Mouse (Mus musculus) testis, postnatal 10 days (tissue): ENCODE measurements around the gene Gse1.
"Not testable (repeated sequence)": the region's sequence is repeated elsewhere in the genome, so short reads cannot be mapped to it uniquely, and the experiment has no call there.

ENCODE experiments used
- DNase-seq: peaks from one replicate; pipeline ENCODE4 v3.0.0; 2021; ENCODE audit warnings: low spot score

Gse1 gene

DNA sequence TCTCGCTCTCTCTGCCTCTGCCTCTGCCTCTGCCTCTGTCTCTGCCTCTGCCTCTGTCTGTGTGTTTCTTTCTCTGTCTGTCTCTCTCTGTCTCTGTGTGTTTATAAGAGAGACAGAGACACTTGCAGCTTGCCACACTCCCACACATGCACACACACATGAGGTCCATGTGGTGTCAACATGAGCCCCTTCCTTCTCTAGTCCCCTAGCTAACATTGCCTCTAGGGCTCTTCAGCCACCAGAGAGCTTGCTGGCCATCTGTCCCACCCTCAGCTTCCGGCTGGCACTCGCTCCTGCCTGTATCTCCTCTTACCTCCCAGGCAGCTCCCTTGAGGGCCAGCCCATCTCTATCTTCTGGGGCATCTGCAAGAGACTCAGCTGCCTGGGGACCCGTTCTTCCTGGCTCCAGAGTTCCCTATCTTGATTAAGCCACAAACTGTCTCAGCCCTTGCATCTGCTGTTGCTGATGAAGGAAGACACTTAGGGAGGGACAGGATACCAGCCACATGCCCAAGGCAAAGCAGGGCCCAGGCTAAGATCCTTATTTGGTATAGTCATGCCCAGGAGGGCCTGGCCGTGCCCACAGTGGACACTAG lies 97.0 kb downstream of the Gse1 start:
- DNase-seq: no peak

DNA sequence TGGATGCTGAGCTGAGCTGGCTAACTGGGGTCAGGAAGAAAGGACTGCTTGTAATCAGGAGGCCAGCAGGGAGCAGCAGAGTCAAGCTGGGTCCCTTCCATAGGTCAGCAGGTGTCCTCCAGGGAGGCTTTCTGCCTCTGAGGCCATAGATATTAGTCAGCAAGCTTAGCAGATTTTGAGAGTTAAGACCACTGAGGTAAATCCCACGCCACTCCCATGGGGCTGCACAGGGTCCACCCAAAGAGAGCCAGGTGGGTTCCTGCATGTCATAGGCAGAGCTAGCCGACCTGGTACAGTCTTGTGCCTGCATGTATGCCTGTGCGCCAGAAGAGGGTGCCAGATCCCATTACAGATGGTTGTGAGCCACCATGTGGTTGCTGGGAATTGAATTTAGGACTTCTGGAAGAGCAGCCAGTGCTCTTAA lies 98.9 kb downstream of the Gse1 start:
- DNase-seq: peak; percentile 77

- DNase-seq: no peak
These were observed 100.2 kb downstream of the Gse1 start for GRCm38 (mm10) chr8:120328361-120329022.

- DNase-seq: peak; percentile 71
These were observed 100.9 kb downstream of the Gse1 start for GRCm38 (mm10) chr8:120329030-120329748.

DNA sequence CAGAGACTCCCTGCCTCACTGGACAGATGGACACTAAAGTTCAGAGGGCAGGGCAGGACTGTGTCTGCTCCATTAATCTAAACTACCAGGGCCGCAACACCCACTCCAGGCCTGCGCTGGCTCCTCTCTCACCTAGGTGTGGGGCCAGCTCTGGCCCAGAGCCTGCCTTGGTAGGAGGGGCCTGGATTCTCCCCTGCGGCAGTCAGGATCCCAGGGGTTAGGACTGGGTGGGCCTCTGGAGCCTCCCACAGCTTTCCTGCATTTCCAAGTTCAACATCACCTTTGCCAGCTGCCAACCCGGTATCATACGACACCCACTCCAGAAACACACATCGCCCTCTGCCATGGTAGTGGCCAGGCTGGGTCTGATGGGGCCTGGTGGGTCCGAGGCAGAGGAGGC lies 102.8 kb downstream of the Gse1 start:
- DNase-seq: no peak

- DNase-seq: peak; percentile 82
These were observed 104.3 kb downstream of the Gse1 start for GRCm38 (mm10) chr8:120332379-120333229.

- DNase-seq: no peak
These were observed 105.4 kb downstream of the Gse1 start for GRCm38 (mm10) chr8:120333681-120334080.

- DNase-seq: not testable (repeated sequence)
These were observed 106.0 kb downstream of the Gse1 start for GRCm38 (mm10) chr8:120334261-120334660.

- peak; percentile 70 for DNase-seq
These were observed 106.6 kb downstream of the Gse1 start for GRCm38 (mm10) chr8:120334878-120335261.

- no peak for DNase-seq
These were observed 107.2 kb downstream of the Gse1 start for GRCm38 (mm10) chr8:120335262-120336086.

- no peak for DNase-seq
These were observed 107.8 kb downstream of the Gse1 start for GRCm38 (mm10) chr8:120336087-120336380.

DNA sequence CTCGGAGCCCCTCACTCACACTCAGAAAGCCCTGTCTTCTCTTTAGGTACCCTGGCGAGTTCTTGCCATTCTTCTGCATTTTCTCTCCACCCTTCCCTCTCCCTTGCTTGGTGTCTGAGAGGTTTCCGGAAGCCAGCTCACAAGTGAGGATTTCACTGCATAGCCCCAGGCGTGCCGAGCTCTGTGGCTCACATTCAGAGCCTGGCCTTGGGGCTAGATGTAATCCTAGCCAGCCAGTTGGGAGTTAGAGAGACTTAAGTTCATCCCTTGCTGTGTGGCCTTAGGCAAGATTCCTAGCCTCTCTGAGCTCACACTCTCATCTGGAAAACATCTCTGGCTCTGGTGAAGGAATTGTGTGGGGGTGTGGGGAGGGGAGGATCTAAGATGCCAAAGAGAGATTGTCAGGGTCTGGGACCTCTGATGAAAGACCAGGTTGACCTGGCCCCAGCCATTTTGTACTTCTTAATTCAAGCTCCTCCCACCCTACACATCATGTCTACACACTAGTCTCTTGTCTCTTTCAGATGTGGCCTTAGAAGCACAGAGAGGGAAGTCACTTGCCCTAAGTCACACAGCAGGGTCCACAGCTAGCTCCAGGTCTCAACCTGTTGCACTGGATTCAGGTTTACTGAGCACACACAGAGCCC lies 108.8 kb downstream of the Gse1 start:
- DNase-seq: no peak

GRCm38 (mm10) chr8:120337627-120338026 lies 109.4 kb downstream of the Gse1 start:
- DNase-seq: no peak

- DNase-seq: no peak
These were observed 110.4 kb downstream of the Gse1 start for GRCm38 (mm10) chr8:120338678-120339077.

- peak; percentile 72 for DNase-seq
These were observed 111.5 kb downstream of the Gse1 start for GRCm38 (mm10) chr8:120339743-120340142.

- no peak for DNase-seq
These were observed 112.9 kb downstream of the Gse1 start for GRCm38 (mm10) chr8:120341124-120341523.

DNA sequence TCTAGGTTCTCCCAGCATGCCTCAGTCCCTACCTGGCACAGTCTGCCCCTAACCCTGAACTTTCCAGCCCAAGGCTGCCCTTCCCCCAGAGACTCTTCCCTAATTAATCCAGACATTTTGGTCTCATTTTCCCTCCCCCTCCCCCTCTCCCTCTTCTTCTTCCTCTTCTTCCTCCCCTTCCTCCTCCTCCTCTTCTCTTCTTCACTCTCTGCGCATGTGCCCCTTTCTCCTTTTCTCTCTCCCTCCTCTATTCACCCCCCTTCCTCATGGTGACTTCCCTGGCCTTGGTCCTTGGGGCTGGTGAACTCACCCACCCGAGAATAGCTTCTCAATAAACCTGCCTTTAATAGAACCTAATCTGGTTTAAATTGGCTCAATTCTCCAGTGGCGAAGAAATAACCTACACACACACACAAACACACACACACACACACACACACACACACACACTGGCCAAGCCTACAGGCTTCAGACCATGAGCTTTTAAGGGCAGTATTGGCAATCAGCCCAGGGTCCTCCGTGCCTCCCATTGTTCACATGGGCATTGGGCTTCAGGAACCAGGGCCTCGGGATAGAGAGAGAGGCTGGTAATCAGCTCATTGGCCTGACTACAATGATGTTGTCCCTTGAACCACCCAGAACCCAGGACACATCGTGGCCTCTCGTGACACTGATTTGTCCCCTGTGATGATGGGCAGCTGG lies 114.7 kb downstream of the Gse1 start:
- DNase-seq: no peak

DNA sequence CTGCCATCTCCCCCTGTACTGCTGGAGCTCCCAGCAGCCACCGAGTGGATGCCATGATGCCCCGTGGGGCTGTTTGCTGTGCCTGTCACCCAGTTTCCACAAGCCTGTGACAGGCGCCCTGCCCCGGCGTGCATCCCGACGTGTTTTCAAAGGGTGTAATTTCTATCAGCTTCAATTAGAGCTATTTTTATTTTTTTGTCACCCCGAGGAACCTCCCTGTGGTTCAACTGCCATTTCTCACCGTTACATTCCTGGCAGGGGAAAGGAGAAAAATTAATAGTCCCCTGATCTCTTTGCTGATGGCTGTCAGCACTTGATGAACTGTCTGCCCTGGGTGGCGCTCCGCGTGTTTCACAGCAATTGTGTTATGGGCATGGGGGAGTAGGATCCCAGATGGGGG lies 115.3 kb downstream of the Gse1 start:
- DNase-seq: no peak

DNA sequence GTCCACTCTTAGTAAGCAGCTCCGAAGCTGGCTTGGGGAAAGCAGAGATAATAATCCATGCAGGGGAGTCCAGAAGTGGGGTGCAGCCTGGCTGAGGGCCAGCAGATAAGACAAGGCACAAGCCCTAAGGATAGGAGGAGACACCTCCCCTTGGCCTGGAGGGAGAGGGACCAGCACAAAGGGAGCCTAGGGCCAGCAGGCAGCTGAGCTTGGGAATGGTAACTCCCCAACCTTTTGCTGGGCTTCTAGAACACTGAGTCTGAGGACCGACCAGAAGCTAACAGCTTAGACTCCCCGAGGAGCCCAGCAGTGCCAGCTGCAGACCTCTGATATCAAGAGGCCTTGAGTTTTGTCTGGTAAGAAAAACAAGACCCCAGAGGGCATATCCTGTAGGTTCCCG lies 115.9 kb downstream of the Gse1 start:
- DNase-seq: no peak

DNA sequence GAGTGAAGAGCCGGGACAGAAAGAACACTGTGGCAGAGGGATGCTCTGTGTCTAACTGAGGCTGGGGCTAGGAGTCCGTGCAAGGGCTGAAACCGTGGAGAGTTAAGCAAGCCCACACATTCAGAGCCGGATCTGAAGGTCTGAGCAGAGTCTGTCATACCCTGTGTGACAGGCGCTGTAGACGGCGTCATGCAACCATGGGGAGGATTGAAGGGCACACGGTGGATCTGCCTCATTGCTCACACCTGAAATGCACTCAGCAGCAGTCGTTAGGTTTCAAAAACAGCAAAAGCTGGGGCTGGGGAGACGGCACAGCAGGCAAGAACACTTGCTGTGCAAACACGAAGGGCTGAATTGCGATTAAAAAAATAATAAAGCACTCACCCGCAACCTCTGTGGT lies 116.3 kb downstream of the Gse1 start:
- no peak for DNase-seq
